Mouse (Mus musculus) midbrain, embryonic 14.5 days (tissue): ENCODE results near the gene Myh14. TPM values are rescaled to one million over a fixed set of nuclear protein-coding genes. Genes with fewer than 3 reads are reported as not detected.

Source experiments
- ATAC-seq: fragments of 200-750 bp; cut with Nextera tagmentation; 2 replicates; pipeline ENCODE4 v1.8.0; 2017; ENCODE audit warnings: moderate number of reproducible peaks, moderate library complexity; ENCODE audit not compliant: low FRiP score, low TSS enrichment
- DNase-seq: peaks from one replicate; pipeline ENCODE4 v3.0.0-alpha.2; 2015
- H3K27ac ChIP-seq: fragments of 300-500 bp; sonication (generic); replicated peaks from 2 replicates; pipeline ENCODE4 v1.5.1; 2014; ENCODE audit warnings: mild to moderate bottlenecking, low read depth, low read length, moderate library complexity
- H3K27me3 ChIP-seq: fragments of 300-500 bp; sonication (generic); 2 replicates; pipeline ENCODE4 v1.6.1; 2014; ENCODE audit warnings: low read length, control low read depth, mixed read lengths; ENCODE audit not compliant: control insufficient read depth, insufficient read depth
- H3K36me3 ChIP-seq: fragments of 300-500 bp; sonication (generic); 2 replicates; pipeline ENCODE4 v1.6.1; 2014; ENCODE audit warnings: low read length, control low read depth; ENCODE audit not compliant: control insufficient read depth, insufficient read depth
- H3K4me1 ChIP-seq: fragments of 300-500 bp; sonication (generic); 2 replicates; pipeline ENCODE4 v1.6.1; 2014; ENCODE audit warnings: mild to moderate bottlenecking, antibody characterized with exemption, low read length, control low read depth; ENCODE audit not compliant: control insufficient read depth, insufficient read depth
- H3K4me2 ChIP-seq: fragments of 300-500 bp; sonication (generic); 2 replicates; pipeline ENCODE4 v1.6.1; 2014; ENCODE audit warnings: mild to moderate bottlenecking, low read length, moderate library complexity
- H3K4me3 ChIP-seq: fragments of 300-500 bp; sonication (generic); replicated peaks from 2 replicates; pipeline ENCODE4 v1.5.1; 2014; ENCODE audit warnings: low read depth, low read length
- H3K9ac ChIP-seq: fragments of 300-500 bp; sonication (generic); replicated peaks from 2 replicates; pipeline ENCODE4 v1.6.1; 2014; ENCODE audit warnings: mild to moderate bottlenecking, low read length, moderate library complexity
- H3K9me3 ChIP-seq: fragments of 300-500 bp; sonication (generic); 2 replicates; pipeline ENCODE4 v1.6.1; 2016; ENCODE audit warnings: low read length, control low read depth, mixed read lengths; ENCODE audit not compliant: control insufficient read depth
- WGBS: fragments of 180-500 bp; shearing (Covaris S2); extraction: QIAGEN DNeasy Blood & Tissue Kit; methylation state at CpG from one replicate; pipeline ENCODE4 v1.1.7; 2014; 5-methylcytosine and 5-hydroxymethylcytosine counted together
- polyA plus RNA-seq: library from polyadenylated mRNA; unstranded; fragments of >200 nt; fragmentation: Nextera tagmentation; extraction: Ambion mirVana; gene quantifications from 2 replicates; pipeline ENCODE4 v1.2.1, GENCODE M21; 2014

The Myh14 gene
- polyA plus RNA-seq, 1 experiment from 2014 or later, result 2.7 TPM

- H3K4me2 ChIP-seq, result no peak overlapping the region
- no peak for ATAC-seq
- no peak overlapping the region for H3K27ac ChIP-seq
- peaks cover 4% of the 10 kb centered on the region; the same call in 1 of the 2 replicates for H3K36me3 ChIP-seq
- H3K9ac ChIP-seq, result no peak overlapping the region
- DNase-seq, result no peak
- H3K4me1 ChIP-seq, result peaks cover 26% of the 10 kb centered on the region
- WGBS, result 71% methylated on average over 5 of the region's 5 CpGs
- H3K9me3 ChIP-seq, result no peaks in the 10 kb centered on the region
- no peak overlapping the region for H3K4me3 ChIP-seq
- H3K27me3 ChIP-seq, result peaks cover 19% of the 10 kb centered on the region
Observed at GRCm38 (mm10) chr7:44596996-44597538, 73.6 kb downstream of the Myh14 start.

DNA sequence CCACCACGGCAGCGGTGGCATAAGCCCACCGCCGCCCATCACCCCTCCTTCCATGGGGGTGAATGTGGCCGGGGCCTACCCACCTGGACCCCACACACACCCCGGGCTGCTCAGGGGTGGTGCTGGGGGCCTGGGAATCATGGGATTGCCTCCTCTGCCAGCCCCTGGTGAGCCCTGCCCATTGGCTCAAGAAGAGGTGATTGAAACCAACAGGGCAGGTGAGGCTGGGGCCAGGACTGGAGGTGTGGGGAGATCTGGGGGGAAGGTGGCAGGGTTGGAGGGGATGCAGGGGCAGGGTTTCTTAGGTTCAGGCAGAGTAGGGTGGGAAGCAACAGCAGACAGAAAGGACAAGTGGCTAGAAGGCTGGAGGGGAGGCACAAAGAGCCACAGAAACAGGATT, 74.6 kb downstream of the Myh14 start:
- 96% methylated on average over 6 of the region's 6 CpGs for WGBS
- H3K4me1 ChIP-seq, result peaks cover 25% of the 10 kb centered on the region
- no peak overlapping the region for H3K27ac ChIP-seq
- H3K4me3 ChIP-seq, result no peak overlapping the region
- ATAC-seq (no peak), DNase-seq (no peak)
- H3K9ac ChIP-seq, result no peak overlapping the region
- peaks cover 4% of the 10 kb centered on the region; the same call in 1 of the 2 replicates for H3K36me3 ChIP-seq
- H3K27me3 ChIP-seq, result peaks cover 21% of the 10 kb centered on the region
- no peak overlapping the region for H3K4me2 ChIP-seq
- H3K9me3 ChIP-seq, result no peaks in the 10 kb centered on the region

GRCm38 (mm10) chr7:44595131-44595561, 75.5 kb downstream of the Myh14 start:
- Histone ChIP-seq H3K9ac (no peak overlapping the region), H3K4me2 (no peak overlapping the region), H3K27me3 (peaks cover 19% of the 10 kb centered on the region), H3K27ac (0 out of 2 replicates have a peak overlapping the region, but pooled peaks have one; percentile 74), H3K4me3 (no peak overlapping the region), H3K4me1 (peaks cover 25% of the 10 kb centered on the region), H3K36me3 (peaks cover 4% of the 10 kb centered on the region; the same call in 1 of the 2 replicates), H3K9me3 (no peaks in the 10 kb centered on the region)
- 94% methylated on average over 20 of the region's 20 CpGs for whole genome bisulfite sequencing
- ATAC-seq (no peak), DNase-seq (no peak)

- H3K27ac ChIP-seq, result peak overlapping the region; percentile 74
- peaks cover 19% of the 10 kb centered on the region for H3K27me3 ChIP-seq
- peak overlapping the region; percentile 55 for H3K9ac ChIP-seq
- H3K4me3 ChIP-seq, result peak overlapping the region; percentile 66
- no peaks in the 10 kb centered on the region for H3K9me3 ChIP-seq
- 41% methylated on average over 6 of the region's 6 CpGs for WGBS
- H3K36me3 ChIP-seq, result peaks cover 4% of the 10 kb centered on the region; the same call in 1 of the 2 replicates
- ATAC-seq, result no peak
- DNase-seq, result peak; percentile 65
- H3K4me1 ChIP-seq, result peaks cover 32% of the 10 kb centered on the region
- peak overlapping the region; percentile 96 for H3K4me2 ChIP-seq
Observed at GRCm38 (mm10) chr7:44594291-44594690, 76.4 kb downstream of the Myh14 start.

DNA sequence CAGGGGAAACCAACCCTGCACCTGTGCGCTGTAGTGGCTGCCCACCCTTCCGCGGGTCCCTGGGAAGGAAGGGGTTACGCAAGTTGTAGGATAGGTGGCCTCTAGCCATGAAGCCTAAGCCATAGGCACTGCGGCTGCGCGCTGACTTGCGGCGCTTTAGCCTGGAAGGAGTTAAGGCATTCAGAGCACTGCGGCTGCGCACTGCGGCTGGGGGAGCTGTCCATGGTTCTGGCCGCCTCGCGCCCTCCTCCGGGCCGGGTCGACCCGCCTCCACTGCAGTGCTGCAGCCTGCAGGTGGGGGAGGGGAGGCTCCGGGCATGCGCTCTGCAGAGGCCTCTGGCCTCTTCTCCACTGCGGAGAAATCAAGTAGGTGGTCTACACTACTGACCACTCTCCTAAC, 76.9 kb downstream of the Myh14 start:
- H3K27me3 ChIP-seq, result peaks cover 19% of the 10 kb centered on the region
- no peaks in the 10 kb centered on the region for H3K9me3 ChIP-seq
- H3K4me2 ChIP-seq, result peak overlapping the region; percentile 96
- H3K4me1 ChIP-seq, result peaks cover 35% of the 10 kb centered on the region
- DNase-seq (peak; percentile 97), ATAC-seq (peak; percentile 63)
- H3K9ac ChIP-seq, result peak overlapping the region; percentile 55
- H3K36me3 ChIP-seq, result peaks cover 4% of the 10 kb centered on the region; the same call in 1 of the 2 replicates
- H3K4me3 ChIP-seq, result peak overlapping the region; percentile 66
- H3K27ac ChIP-seq, result peak overlapping the region; percentile 74
- WGBS, result under 1% methylated on average over 22 of the region's 22 CpGs

DNA sequence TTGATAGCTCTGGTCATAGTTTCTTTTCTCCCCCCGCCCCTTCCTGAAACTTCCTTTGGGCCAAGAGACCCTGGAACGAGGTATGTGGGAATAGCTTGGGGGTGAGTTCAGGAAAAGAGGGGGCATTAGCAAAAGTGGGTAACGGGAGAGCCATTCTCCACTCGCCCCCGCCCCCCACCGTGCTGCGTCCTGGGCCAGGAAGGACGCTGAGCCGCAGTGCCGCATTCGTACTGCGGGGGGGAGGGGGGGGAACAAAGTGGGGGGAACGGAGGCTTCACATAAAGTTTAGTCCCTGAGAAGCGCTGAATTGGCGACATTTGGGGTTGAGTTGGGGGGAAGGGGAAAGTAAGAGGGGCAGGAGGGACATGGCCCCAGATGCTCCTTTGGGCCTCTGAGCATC, 77.6 kb downstream of the Myh14 start:
- H3K4me2 ChIP-seq, result peak overlapping the region; percentile 96
- no peak overlapping the region; the same call in 1 of the 2 replicates for H3K9ac ChIP-seq
- no peak overlapping the region for H3K27ac ChIP-seq
- H3K27me3 ChIP-seq, result peaks cover 19% of the 10 kb centered on the region
- no peak for DNase-seq
- 1% methylated on average over 15 of the region's 15 CpGs for WGBS
- no peak for ATAC-seq
- peak overlapping the region; percentile 66 for H3K4me3 ChIP-seq
- peaks cover 40% of the 10 kb centered on the region for H3K4me1 ChIP-seq
- H3K36me3 ChIP-seq, result peaks cover 4% of the 10 kb centered on the region; the same call in 1 of the 2 replicates
- no peaks in the 10 kb centered on the region for H3K9me3 ChIP-seq

- under 1% methylated on average over 54 of the region's 60 CpGs for WGBS
- Histone ChIP-seq H3K27me3 (peaks cover 21% of the 10 kb centered on the region), H3K9me3 (no peaks in the 10 kb centered on the region), H3K4me1 (peaks cover 50% of the 10 kb centered on the region), H3K4me2 (peak overlapping the region; percentile 96), H3K27ac (peak overlapping the region; percentile 66; the same call in 1 of the 2 replicates), H3K9ac (peak overlapping the region; percentile 66), H3K4me3 (peak overlapping the region; percentile 66), H3K36me3 (peaks cover 4% of the 10 kb centered on the region; the same call in 1 of the 2 replicates)
- DNase-seq, result peak; percentile 48
- no peak for ATAC-seq
Observed at GRCm38 (mm10) chr7:44591348-44592116, 79.1 kb downstream of the Myh14 start.

- no peaks in the 10 kb centered on the region for H3K9me3 ChIP-seq
- peak; percentile 92 for ATAC-seq
- peaks cover 50% of the 10 kb centered on the region for H3K4me1 ChIP-seq
- H3K36me3 ChIP-seq, result no peaks in the 10 kb centered on the region
- peak within 1 kb of the TSS; percentile 96 for H3K4me2 ChIP-seq
- peak within 1 kb of the TSS; percentile 66 for H3K27ac ChIP-seq
- H3K9ac ChIP-seq, result peak within 1 kb of the TSS; percentile 66
- H3K4me3 ChIP-seq, result peak within 1 kb of the TSS; percentile 66
- H3K27me3 ChIP-seq, result peaks cover 21% of the 10 kb centered on the region
- peak; percentile 96 for DNase-seq
- under 1% methylated on average over 80 of the region's 80 CpGs for WGBS
Observed at GRCm38 (mm10) chr7:44590402-44591347, 80.0 kb downstream of the Myh14 start, which contains the start of gene Kcnc3. TSS of gene Kcnc3 (plus strand) at chr7:44590664.
